Mouse (Mus musculus): ENCODE results near the gene Pheta2. TPM values are rescaled to one million over a fixed set of nuclear protein-coding genes. Genes with fewer than 3 reads are reported as not detected.
"Not testable (repeated sequence)": the region's sequence is repeated elsewhere in the genome, so short reads cannot be mapped to it uniquely, and the experiment has no call there.

Pheta2 gene
- total RNA-seq, 2 experiments from 2014 or later, result 0.46 to 1.1 TPM

DNA sequence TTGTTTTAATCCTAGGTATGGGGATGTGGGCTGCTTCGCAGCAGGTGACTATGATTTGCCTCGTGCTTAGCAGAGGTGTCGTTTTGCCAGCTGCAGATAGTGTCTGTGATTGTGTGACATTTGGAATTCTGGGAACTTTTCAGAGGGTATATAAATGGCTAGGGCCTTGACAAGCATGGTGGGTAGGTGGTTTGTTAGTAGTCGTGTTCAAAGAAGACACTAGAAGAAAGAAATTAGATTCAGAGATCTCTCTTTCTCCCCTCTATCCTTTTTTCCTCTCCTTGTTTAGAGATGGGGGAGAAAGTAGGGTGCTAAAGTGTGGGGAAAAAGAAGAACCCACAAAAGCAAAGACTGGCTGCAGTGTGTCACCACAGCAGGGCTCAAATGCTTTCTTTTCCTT lies 29.4 kb downstream of the Pheta2 start:
- no peak for DNase-seq (ENCODE audit: low spot score in 2 of 2)

- DNase-seq (ENCODE audit: low spot score in 2 of 2), result no peak
Observed at GRCm38 (mm10) chr15:82368851-82369250, 30.1 kb downstream of the Pheta2 start.

DNA sequence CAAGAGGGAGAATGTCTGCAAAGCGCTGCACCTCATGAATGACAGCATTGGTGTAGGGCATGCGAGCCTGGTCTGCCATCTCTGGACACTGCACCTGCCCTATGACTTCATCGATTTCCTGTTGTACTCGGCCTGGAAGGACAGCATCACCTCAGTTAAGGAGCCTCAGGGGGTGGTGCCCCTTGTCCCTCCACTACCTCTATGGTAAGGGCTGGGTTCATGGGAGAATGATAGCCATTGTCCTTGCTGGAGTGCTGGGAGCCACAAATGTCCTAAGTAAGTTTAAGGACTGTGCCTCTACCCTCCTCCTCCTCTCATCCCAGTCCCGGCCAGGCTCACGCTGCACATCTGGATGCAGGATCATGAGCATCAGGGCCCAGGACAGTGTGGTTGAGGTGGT lies 33.7 kb downstream of the Pheta2 start:
- no peak for DNase-seq (ENCODE audit: low spot score in 2 of 2)

GRCm38 (mm10) chr15:82372991-82373390 lies 34.2 kb downstream of the Pheta2 start:
- no peak for DNase-seq (ENCODE audit: low spot score in 2 of 2)

- DNase-seq (ENCODE audit: low spot score in 2 of 2), result no peak
Observed at GRCm38 (mm10) chr15:82374437-82374836, 35.7 kb downstream of the Pheta2 start.

- DNase-seq (ENCODE audit: low spot score in 2 of 2), result no peak
Observed at GRCm38 (mm10) chr15:82375855-82376254, 37.1 kb downstream of the Pheta2 start.

DNA sequence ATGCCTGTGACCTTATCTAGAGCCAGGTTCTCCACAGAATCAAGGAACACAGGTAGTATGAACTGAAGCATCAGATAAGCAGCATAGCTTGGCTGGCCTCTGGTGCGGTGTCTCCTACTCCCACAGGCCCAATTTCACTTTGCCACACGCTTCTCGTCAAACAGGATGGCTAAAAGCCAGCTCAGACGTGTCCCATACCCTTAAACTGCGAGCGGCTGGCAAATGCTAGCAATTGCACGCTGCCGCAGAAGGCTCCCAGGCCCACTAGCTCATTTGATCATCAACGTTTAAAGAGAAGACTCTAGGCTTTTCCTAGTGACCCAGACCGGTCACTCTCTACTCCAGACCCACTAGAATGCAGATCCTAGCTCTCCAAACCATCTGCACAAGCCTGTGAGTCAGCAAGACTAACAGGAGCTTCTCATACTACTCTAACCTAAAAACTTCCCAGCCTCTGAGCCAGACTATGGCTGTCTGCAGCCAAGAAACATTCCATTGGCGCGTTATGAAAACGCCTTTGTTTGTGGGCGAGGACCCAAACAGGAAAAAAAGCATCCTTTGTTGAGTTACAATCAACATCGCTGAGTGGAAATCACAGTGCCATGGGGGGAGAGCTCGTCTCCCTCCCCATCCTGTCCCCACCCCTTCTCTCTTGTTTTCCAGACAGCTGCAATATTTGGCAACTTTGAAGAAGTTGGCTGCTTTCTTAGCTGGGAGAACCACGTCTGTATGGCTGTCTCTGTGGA lies 37.8 kb downstream of the Pheta2 start:
- no peak for DNase-seq (ENCODE audit: low spot score in 2 of 2)

GRCm38 (mm10) chr15:82377701-82378100 lies 39.0 kb downstream of the Pheta2 start:
- DNase-seq (ENCODE audit: low spot score in 2 of 2), result no peak

- DNase-seq (ENCODE audit: low spot score in 2 of 2), result no peak
Observed at GRCm38 (mm10) chr15:82378261-82379180, 39.8 kb downstream of the Pheta2 start.

GRCm38 (mm10) chr15:82379511-82379870 lies 40.7 kb downstream of the Pheta2 start:
- no peak for DNase-seq (ENCODE audit: low spot score in 2 of 2)

- DNase-seq (ENCODE audit: low spot score in 2 of 2), result peak; percentile 52 to 67
Observed at GRCm38 (mm10) chr15:82379871-82380713, 41.4 kb downstream of the Pheta2 start, which contains the start of gene Cyp2d22. Gene Cyp2d22 (minus strand): TSS chr15:82380260.

GRCm38 (mm10) chr15:82380714-82381062 lies 41.9 kb downstream of the Pheta2 start:
- no peak for DNase-seq (ENCODE audit: low spot score in 2 of 2)

DNA sequence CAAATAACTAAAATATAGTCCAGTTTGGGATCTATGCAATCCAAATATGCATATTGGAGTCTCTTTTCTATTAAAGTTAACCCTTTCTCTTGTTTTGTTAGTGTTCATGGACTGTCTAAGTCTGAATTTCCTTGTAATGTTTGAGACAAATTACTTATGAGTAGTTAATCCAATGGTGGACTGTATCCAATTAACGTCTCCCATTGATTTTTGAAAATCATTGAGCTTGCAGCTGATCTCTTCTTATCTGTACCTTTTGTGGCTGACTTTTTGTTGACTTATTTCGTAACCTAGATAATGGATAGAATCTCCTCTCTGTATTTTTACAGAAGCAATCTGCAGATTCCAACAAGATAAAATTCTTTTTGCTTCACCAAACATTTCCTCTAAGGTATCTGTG lies 43.7 kb downstream of the Pheta2 start:
- DNase-seq (ENCODE audit: low spot score in 2 of 2), result no peak

GRCm38 (mm10) chr15:82385729-82386128 lies 47.0 kb downstream of the Pheta2 start:
- no peak for DNase-seq (ENCODE audit: low spot score in 2 of 2)

GRCm38 (mm10) chr15:82389916-82390315 lies 51.2 kb downstream of the Pheta2 start:
- not testable (repeated sequence) for DNase-seq (ENCODE audit: low spot score in 2 of 2)

DNA sequence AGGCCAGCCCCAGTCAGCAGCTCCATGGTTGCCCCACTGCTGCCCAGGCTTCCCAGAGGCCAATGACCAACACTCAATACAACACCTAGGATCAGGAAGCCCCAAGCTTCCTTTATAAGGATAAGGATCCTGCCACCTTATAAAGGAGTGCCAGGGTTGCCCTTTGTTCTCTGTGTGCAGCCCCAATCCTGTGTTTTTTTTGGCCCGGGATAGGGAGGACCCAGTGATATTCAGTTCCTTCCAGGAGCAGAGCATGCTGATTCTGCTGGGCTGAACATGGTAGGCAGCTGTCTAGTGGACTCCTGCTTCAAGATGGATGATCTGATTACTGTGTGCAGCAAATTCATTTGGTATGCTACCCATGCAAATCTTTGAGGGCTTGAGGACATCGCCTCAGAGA lies 55.2 kb downstream of the Pheta2 start, which contains the start of gene Cyp2d11:
TSS of gene Cyp2d11 (minus strand) at position 101 of the 400 bp plus-strand sequence.
- not testable (repeated sequence) for DNase-seq (ENCODE audit: low spot score in 2 of 2)

Small RNAs within 50 kb of the gene (microRNA-seq; reads per million reads assigned to microRNA genes)
- gene Mir7684 (ENCODE audit: borderline number of aligned reads in 2 of 2), result 0 reads per million in 2 experiments

Other genes starting within 250 kb of the Pheta2 start
- gene Ccdc134, start 211.0 kb upstream of the Pheta2 start, total RNA-seq (2021), result 1 to 10 TPM; 6.7 to 8.9 TPM
- 100 to 1,000 TPM in 1 of 2 experiments, 10 to 100 TPM in 1; 79.3 to 109 TPM for gene Srebf2, start 191.8 kb upstream of the Pheta2 start, total RNA-seq (2021)
- gene Shisa8, start 126.1 kb upstream of the Pheta2 start, total RNA-seq (2021), result under 1 TPM; 0.13 to 0.27 TPM
- under 1 TPM; 0.16 to 0.17 TPM for gene Tnfrsf13c, start 114.6 kb upstream of the Pheta2 start, total RNA-seq (2021)
- 1 to 10 TPM; 2.4 to 2.5 TPM for gene Cenpm, start 94.2 kb upstream of the Pheta2 start, total RNA-seq (2021)
- gene 1500009C09Rik, start 86.5 kb upstream of the Pheta2 start, total RNA-seq (2021), result under 1 TPM; 0.33 to 0.90 TPM
- gene Sept3, start 64.0 kb upstream of the Pheta2 start, total RNA-seq (2021), result 1 to 10 TPM; 3.4 to 3.8 TPM
- not detected for gene Wbp2nl, start 40.0 kb upstream of the Pheta2 start, total RNA-seq (2021)
- gene Naga, start within 50 bp of the Pheta2 start, total RNA-seq (2021), result 10 to 100 TPM; 46.1 to 67.0 TPM
- gene Smdt1, start within 50 bp of the Pheta2 start, total RNA-seq (2021), result 100 to 1,000 TPM; 173 to 178 TPM
- gene Ndufa6, start 15.4 kb downstream of the Pheta2 start, total RNA-seq (2021), result 100 to 1,000 TPM; 512 to 543 TPM
- 10 to 100 TPM; 47.7 to 48.8 TPM for gene Cyp2d22, start 41.3 kb downstream of the Pheta2 start, total RNA-seq (2021)
- gene Cyp2d11, start 55.1 kb downstream of the Pheta2 start, total RNA-seq (2021), result under 1 TPM in 1 of 2 experiments, not detected in 1; 0.63 TPM
- gene Cyp2d10, start 68.3 kb downstream of the Pheta2 start, total RNA-seq (2021), result not detected
- not detected for gene Cyp2d9, start 94.5 kb downstream of the Pheta2 start, total RNA-seq (2021)
- not detected for gene Cyp2d12, start 216.1 kb downstream of the Pheta2 start, total RNA-seq (2021)